Mouse (Mus musculus) cerebellum, adult 2 months (tissue): ENCODE data around the gene Nr1d2. TPM values are rescaled to one million over a fixed set of nuclear protein-coding genes. Genes with fewer than 3 reads are reported as not detected.

Experiments used
- DNase-seq, 2 experiments: peaks; one replicate each; pipeline ENCODE4 v3.0.0; 2021
- H3K27ac ChIP-seq: fragments of 200-500 bp; 2 replicates; pipeline ENCODE4 v1.5.1; 2012; ENCODE audit warnings: low read length, control low read depth, inconsistent platforms; ENCODE audit not compliant: insufficient read depth
- H3K27me3 ChIP-seq: fragments of 200-500 bp; 2 replicates; pipeline ENCODE4 v1.6.1; 2012; ENCODE audit warnings: inconsistent platforms, mild to moderate bottlenecking, low read length, moderate library complexity; ENCODE audit not compliant: control insufficient read depth, insufficient read depth
- H3K4me1 ChIP-seq: fragments of 200-500 bp; 2 replicates; pipeline ENCODE4 v1.6.1; 2011; ENCODE audit warnings: low read length; ENCODE audit not compliant: control insufficient read depth, insufficient read depth
- H3K4me3 ChIP-seq: fragments of 200-500 bp; replicated peaks from 2 replicates; pipeline ENCODE3; 2011; ENCODE audit warnings: mild to moderate bottlenecking, low read depth, low read length, control low read depth; ENCODE audit not compliant: insufficient read depth
- CTCF ChIP-seq: fragments of 200-500 bp; IDR thresholded peaks from 2 replicates; pipeline ENCODE4 v1.5.1; 2011; ENCODE audit warnings: low read depth, mild to moderate bottlenecking, control low read depth, low read length, moderate library complexity, borderline replicate concordance; ENCODE audit not compliant: insufficient read depth
- POLR2A ChIP-seq: fragments of 200-500 bp; IDR thresholded peaks from 2 replicates; pipeline ENCODE4 v1.6.1; 2011; ENCODE audit warnings: low read length, control low read depth, borderline replicate concordance; ENCODE audit not compliant: insufficient read depth
- WGBS: fragments of 180-500 bp; shearing (Covaris S2); methylation state at CpG from one replicate; pipeline ENCODE4 v1.1.7; 2018; 5-methylcytosine and 5-hydroxymethylcytosine counted together
- polyA plus RNA-seq: library from polyadenylated mRNA; depleted of rRNA; stranded (reverse); fragments of >200 nt; gene quantifications from 2 replicates; pipeline ENCODE4 v1.2.3, GENCODE M21; 2012; rRNA removed

Nr1d2 gene
- 81.9 and 87.2 TPM in 2 replicates for polyA plus RNA-seq

DNA sequence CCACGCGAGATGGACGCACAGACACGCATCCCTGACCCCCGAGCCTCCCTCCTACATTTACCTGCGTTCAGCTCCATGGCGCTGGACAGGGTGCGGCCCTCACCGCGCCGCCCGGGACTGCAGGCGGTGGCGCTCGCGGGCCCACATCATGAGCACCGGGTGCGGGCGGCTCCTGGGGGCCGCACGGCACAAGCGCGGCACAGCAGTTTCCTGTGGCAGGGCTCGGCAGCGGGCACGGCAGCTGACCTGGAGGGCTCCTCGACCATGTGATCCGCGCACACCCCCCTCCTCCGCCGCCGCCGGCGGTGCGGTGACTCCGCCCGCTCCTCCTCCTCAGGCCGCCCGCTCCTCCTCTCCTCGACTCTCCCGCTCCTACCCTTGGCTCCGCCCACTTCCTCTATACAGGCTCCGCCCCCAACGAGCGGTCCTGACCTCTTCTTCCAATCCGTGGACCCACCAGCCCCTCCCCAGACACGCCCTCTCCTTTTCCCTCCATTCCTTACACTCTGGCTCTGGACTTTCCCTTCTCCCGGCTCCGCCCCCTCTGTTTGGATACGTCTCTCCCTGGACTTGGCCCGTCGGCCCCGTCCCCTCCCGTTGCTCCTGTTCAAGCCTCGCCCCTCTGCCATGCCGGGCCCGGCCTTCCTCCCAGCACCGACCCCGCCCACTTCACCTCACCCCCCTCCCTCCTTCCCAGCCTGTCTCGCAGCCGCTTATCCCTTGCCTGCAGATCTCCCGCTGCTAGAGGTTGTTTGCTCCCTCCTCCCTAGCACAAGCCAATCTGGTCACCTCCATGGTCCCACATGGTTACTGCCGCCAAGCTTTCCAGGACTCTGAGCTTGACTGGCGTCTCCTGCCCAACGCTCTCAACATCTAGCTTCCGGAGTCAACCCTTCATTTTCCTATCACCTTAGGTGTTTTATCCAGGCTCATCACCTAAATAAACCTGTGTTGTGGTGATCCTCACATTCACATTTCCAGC, at the start of gene Nr1d2:
Gene Nr1d2, minus strand, starts transcription at position 378 of the 982 bp plus-strand sequence.
- Histone ChIP-seq H3K27me3 (no peaks in the 10 kb centered on the region), H3K4me3 (peak within 1 kb of the TSS; percentile 88), H3K4me1 (peaks cover under 1% of the 10 kb centered on the region; the same call in 1 of the 2 replicates), H3K27ac (peak within 1 kb of the TSS; percentile 100)
- no peak for TF ChIP-seq CTCF
- TF ChIP-seq POLR2A, result peak; percentile 67
- DNase-seq, result peak; percentile 99 to 100
- under 1% methylated on average over 62 of the region's 66 CpGs for WGBS

GRCm38 (mm10) chr14:18287391-18287790, 48.5 kb upstream of the Nr1d2 start:
- 77% methylated on average over 2 of the region's 2 CpGs for WGBS
- Histone ChIP-seq H3K27me3 (no peaks in the 10 kb centered on the region), H3K4me3 (no peak overlapping the region), H3K4me1 (no peaks in the 10 kb centered on the region), H3K27ac (no peak overlapping the region)
- DNase-seq, result no peak
- TF ChIP-seq POLR2A (no peak), CTCF (no peak)

DNA sequence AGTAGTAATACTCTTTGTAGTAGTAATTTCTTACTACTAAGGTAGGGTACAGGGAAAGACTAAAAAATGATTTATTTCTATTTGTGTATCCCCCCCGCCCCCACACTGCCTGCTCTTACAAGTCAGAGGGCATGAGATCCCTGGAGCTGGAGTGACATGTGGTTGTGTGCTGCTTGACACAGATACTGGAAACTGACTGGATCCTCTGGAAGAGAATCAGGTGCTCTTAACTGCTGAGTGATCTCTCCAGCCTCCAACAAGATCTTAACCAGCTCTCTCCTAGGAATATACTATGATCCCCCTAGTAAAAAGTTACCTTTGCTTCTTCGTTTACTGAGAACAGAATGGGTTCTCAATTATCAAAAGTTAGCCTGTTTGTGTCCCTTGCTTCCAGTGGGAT, 47.5 kb upstream of the Nr1d2 start:
- Histone ChIP-seq H3K27me3 (no peaks in the 10 kb centered on the region), H3K4me3 (no peak overlapping the region), H3K27ac (no peak overlapping the region), H3K4me1 (no peaks in the 10 kb centered on the region)
- 90% methylated on average over 2 of the region's 2 CpGs for WGBS
- no peak for DNase-seq
- no peak for TF ChIP-seq POLR2A
- no peak for TF ChIP-seq CTCF

DNA sequence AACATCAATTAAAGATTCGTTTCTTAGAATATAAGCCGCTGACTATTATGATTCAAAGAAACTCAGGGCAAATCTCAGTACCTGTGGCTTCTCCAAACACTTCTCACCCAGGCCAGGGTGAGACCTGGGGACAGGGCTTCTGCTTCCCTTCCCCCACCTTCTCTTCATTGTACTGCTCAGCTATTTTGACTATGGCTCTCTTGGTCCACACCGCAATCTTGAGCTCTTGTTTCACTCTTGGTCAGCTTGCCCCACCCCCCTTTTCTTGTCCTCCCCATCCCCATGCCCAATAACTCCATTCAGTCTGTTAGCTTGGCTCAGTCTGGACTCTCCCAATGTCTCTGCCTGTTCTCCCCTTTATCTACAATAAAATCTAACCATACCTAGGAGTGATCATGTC, 46.5 kb upstream of the Nr1d2 start:
- Histone ChIP-seq H3K27ac (no peak overlapping the region), H3K4me1 (no peaks in the 10 kb centered on the region), H3K27me3 (no peaks in the 10 kb centered on the region), H3K4me3 (no peak overlapping the region)
- TF ChIP-seq POLR2A, result no peak
- TF ChIP-seq CTCF, result no peak
- WGBS, result 93% methylated on average over 3 of the region's 3 CpGs
- no peak for DNase-seq

GRCm38 (mm10) chr14:18284581-18284980, 45.7 kb upstream of the Nr1d2 start:
- 79% methylated on average over 2 of the region's 2 CpGs for WGBS
- TF ChIP-seq CTCF (peak; percentile 29; the same call in 1 of the 2 replicates), POLR2A (no peak)
- H3K4me1 ChIP-seq, result no peaks in the 10 kb centered on the region
- no peaks in the 10 kb centered on the region for H3K27me3 ChIP-seq
- DNase-seq, result no peak
- H3K4me3 ChIP-seq, result no peak overlapping the region
- H3K27ac ChIP-seq, result no peak overlapping the region

DNA sequence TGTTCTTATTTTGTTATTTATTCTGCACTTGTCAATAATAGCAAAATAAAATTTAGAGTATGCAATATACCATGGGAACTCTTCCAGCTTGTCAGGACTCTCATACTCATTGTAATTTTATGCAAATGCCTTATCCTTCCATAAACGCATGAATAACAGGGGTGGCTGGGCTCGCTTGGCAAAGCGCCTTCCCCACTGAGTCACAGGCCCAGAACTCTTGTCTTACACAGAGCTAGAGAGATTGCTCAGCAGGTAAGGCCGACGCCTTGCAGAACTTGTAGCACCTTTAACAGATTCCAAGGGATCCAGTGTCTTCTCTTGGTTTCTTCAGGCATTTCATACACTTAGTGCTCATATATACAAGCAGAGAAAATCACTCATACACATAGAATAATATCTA, 41.4 kb upstream of the Nr1d2 start:
- TF ChIP-seq POLR2A (no peak), CTCF (no peak)
- WGBS, result 50% methylated on average over 5 of the region's 5 CpGs
- Histone ChIP-seq H3K4me3 (no peak overlapping the region), H3K27ac (no peak overlapping the region), H3K4me1 (no peaks in the 10 kb centered on the region), H3K27me3 (no peaks in the 10 kb centered on the region)
- no peak for DNase-seq

- Histone ChIP-seq H3K27ac (no peak overlapping the region), H3K27me3 (no peaks in the 10 kb centered on the region), H3K4me3 (no peak overlapping the region), H3K4me1 (no peaks in the 10 kb centered on the region; the same call in 1 of the 2 replicates)
- TF ChIP-seq CTCF (no peak), POLR2A (no peak)
- WGBS, result 49% methylated on average over 1 of the region's 1 CpGs
- DNase-seq, result no peak
These were observed 35.6 kb upstream of the Nr1d2 start for GRCm38 (mm10) chr14:18274526-18274925.

GRCm38 (mm10) chr14:18271666-18272065, 32.7 kb upstream of the Nr1d2 start:
- Histone ChIP-seq H3K4me3 (peak overlapping the region; percentile 60), H3K4me1 (no peaks in the 10 kb centered on the region; the same call in 1 of the 2 replicates), H3K27me3 (no peaks in the 10 kb centered on the region), H3K27ac (no peak overlapping the region)
- WGBS, result 3% methylated on average over 7 of the region's 7 CpGs
- TF ChIP-seq CTCF (no peak), POLR2A (no peak)
- DNase-seq, result peak; percentile 20 to 42
